Mouse (Mus musculus): ENCODE data around the gene Slc7a15.

DNA sequence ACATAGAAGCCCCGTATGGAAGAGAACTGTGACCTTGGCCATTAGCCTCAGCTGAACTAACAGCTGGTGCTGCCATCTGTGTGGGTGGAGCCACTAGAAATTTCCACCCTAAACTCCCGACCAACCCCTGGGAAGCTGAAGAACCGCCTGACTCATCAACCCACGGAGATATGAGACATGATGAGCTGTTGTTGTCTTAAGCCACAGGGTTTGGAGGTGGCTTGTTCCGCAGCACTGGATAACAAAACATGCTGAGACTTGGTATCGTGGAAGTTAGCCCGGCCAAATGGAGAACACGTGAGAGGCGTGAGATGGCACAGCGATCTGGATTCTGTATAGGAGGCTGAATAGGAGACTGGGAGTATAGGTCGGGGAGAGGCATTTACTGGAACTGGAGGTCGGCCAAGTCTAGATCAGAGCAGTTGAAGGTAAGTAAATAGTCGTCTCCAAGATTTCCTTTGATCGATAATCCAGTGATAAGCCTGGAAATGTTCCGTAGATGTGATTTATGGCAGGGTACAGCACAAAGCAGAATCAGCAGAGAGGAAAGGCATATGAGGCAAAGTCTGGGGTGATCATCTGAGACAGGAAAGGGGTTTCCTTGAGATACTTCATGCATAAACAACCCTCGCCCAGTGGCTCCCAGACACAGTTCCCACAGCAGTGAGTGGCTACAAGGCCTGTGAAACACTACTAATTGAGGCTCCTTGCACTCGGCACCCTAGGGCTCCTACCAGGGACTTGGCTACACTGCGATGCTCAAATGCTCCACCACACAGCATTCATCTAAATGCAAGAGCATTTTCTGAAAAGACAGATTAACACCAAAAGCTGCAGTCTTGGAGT, 87.6 kb downstream of the Slc7a15 start:
- TF ChIP-seq POLR2A (IDR thresholded peaks at IDR 0.05; ENCODE audit: low read depth, low read length) (no peak), CTCF (IDR thresholded peaks at IDR 0.05; ENCODE audit: extremely low read depth, insufficient read depth, insufficient read length, insufficient replicate concordance) (no peak)

Measured in spleen, adult 2 months (tissue).